Mouse (Mus musculus) Patski (cell line): ENCODE results near the gene Srgap2. TPM values are rescaled to one million over a fixed set of nuclear protein-coding genes. Genes with fewer than 3 reads are reported as not detected.

ENCODE experiments used
- ATAC-seq: fragments of 100-300 bp; one replicate; pipeline ENCODE4 v1.8.0; 2021
- CTCF ChIA-PET: fragments of 350-600 bp; sonication (Branson Sonifier 250); formaldehyde crosslinking; loops from one replicate; lab custom pipeline; 2022; ENCODE audit warnings: inconsistent platforms; lab: Charles Lee
- POLR2A ChIA-PET: fragments of 350-600 bp; sonication (Branson Sonifier 250); formaldehyde crosslinking; loops from one replicate; lab custom pipeline; 2022; ENCODE audit warnings: antibody characterized with exemption, inconsistent platforms; lab: Charles Lee
- DNase-seq: peaks from one replicate; pipeline ENCODE4 v3.0.0-alpha.2; 2011; ENCODE audit warnings: low read depth, low spot score
- H3K27me3 ChIP-seq: fragments of 371-371 bp; one replicate; pipeline ENCODE4 v1.5.1; 2021
- CTCF ChIP-seq: fragments of 100-300 bp; IDR thresholded peaks from one replicate; pipeline ENCODE4 v1.5.1; 2021
- in situ Hi-C: fragments of 300-500 bp; cut with MboI; formaldehyde crosslinking; loops from 3 replicates; pipeline ENCODE4 v1.11.1; 2018; ENCODE audit warnings: low pct_unique_long_range_greater_than_20kb, mixed read lengths
- polyA plus RNA-seq: library from polyadenylated mRNA; unstranded; gene quantifications from one replicate; pipeline ENCODE4 v1.2.3, GENCODE M21; 2021

Gene Srgap2
- polyA plus RNA-seq, 1 experiment from 2014 or later, result 29.4 TPM

GRCm38 (mm10) chr1:131501681-131502080 lies 25.5 kb downstream of the Srgap2 start:
- no peaks in the 10 kb centered on the region for H3K27me3 ChIP-seq
- no peak for ATAC-seq
- CTCF ChIA-PET, result interaction anchor here (0.9 to 2.8 kb wide), 3 partner anchors 11 to 14 kb away, joined by 3 to 9 read pairs (median 3); no protein-coding TSS in a partner anchor
- in situ Hi-C loops, result no loop called here
- no peak for TF ChIP-seq CTCF
- DNase-seq, result no peak
- POLR2A ChIA-PET, result no interaction called here

- no peak for TF ChIP-seq CTCF
- ChIA-PET POLR2A (no interaction called here), CTCF (interaction anchor here (0.6 to 1.4 kb wide), 2 partner anchors 11 to 187 kb away, joined by 3 to 5 read pairs; no protein-coding TSS in a partner anchor)
- ATAC-seq (no peak), DNase-seq (no peak)
- in situ Hi-C loops, result no loop called here
- no peaks in the 10 kb centered on the region for H3K27me3 ChIP-seq
Measured at GRCm38 (mm10) chr1:131498231-131498630, 28.9 kb downstream of the Srgap2 start.

GRCm38 (mm10) chr1:131493966-131494898 lies 32.9 kb downstream of the Srgap2 start:
- CTCF ChIA-PET, result interaction anchor here (0.8 to 1.2 kb wide), 2 partner anchors 9 kb away, joined by 4 to 5 read pairs; no protein-coding TSS in a partner anchor
- no peak for TF ChIP-seq CTCF
- DNase-seq (no peak), ATAC-seq (no peak)
- in situ Hi-C loops, result no loop called here
- no peaks in the 10 kb centered on the region for H3K27me3 ChIP-seq
- POLR2A ChIA-PET, result no interaction called here

GRCm38 (mm10) chr1:131492360-131492759 lies 34.8 kb downstream of the Srgap2 start:
- ChIA-PET CTCF (no interaction called here), POLR2A (no interaction called here)
- H3K27me3 ChIP-seq, result no peaks in the 10 kb centered on the region
- no peak for TF ChIP-seq CTCF
- ATAC-seq, result no peak
- in situ Hi-C loops, result no loop called here
- no peak for DNase-seq

- DNase-seq (no peak), ATAC-seq (no peak)
- H3K27me3 ChIP-seq, result no peaks in the 10 kb centered on the region
- POLR2A ChIA-PET, result no interaction called here
- CTCF ChIA-PET, result interaction anchor here (1.1 kb wide), 1 partner anchor 10 kb away, joined by 3 read pairs; no protein-coding TSS in a partner anchor
- no peak for TF ChIP-seq CTCF
- in situ Hi-C loops, result no loop called here
Measured at GRCm38 (mm10) chr1:131491579-131491978, 35.6 kb downstream of the Srgap2 start.

- ATAC-seq, result no peak
- no peak for TF ChIP-seq CTCF
- no peak for DNase-seq
- in situ Hi-C loops, result no loop called here
- ChIA-PET CTCF (no interaction called here), POLR2A (no interaction called here)
- H3K27me3 ChIP-seq, result no peaks in the 10 kb centered on the region
Measured at GRCm38 (mm10) chr1:131489312-131489711, 37.8 kb downstream of the Srgap2 start.

GRCm38 (mm10) chr1:131486094-131486850 lies 40.9 kb downstream of the Srgap2 start:
- ATAC-seq, result no peak
- CTCF ChIA-PET, result no interaction called here
- POLR2A ChIA-PET, result no interaction called here
- H3K27me3 ChIP-seq, result no peaks in the 10 kb centered on the region
- no peak for DNase-seq
- in situ Hi-C loops, result no loop called here
- TF ChIP-seq CTCF, result no peak

- in situ Hi-C loops, result no loop called here
- no peaks in the 10 kb centered on the region for H3K27me3 ChIP-seq
- no peak for TF ChIP-seq CTCF
- DNase-seq (no peak), ATAC-seq (no peak)
- ChIA-PET POLR2A (no interaction called here), CTCF (no interaction called here)
Measured at GRCm38 (mm10) chr1:131482242-131482641, 44.9 kb downstream of the Srgap2 start.

- no peak for ATAC-seq
- no peak for TF ChIP-seq CTCF
- POLR2A ChIA-PET, result no interaction called here
- H3K27me3 ChIP-seq, result no peaks in the 10 kb centered on the region
- in situ Hi-C loops, result no loop called here
- DNase-seq, result no peak
- CTCF ChIA-PET, result no interaction called here
Measured at GRCm38 (mm10) chr1:131481391-131481790, 45.8 kb downstream of the Srgap2 start.

- no peak for ATAC-seq
- no peaks in the 10 kb centered on the region for H3K27me3 ChIP-seq
- in situ Hi-C loops, result no loop called here
- TF ChIP-seq CTCF, result no peak
- ChIA-PET CTCF (interaction anchor here (1.0 kb wide), 1 partner anchor 13 kb away, joined by 3 read pairs; no protein-coding TSS in a partner anchor), POLR2A (no interaction called here)
- no peak for DNase-seq
Measured at GRCm38 (mm10) chr1:131478770-131479305, 48.3 kb downstream of the Srgap2 start.
